Mouse (Mus musculus) testis, adult 2 months (tissue): ENCODE measurements at regions not wholly inside any gene's neighbourhood (a gene's known extent, or its start where the extent isn't known, plus 50 kb on each side); places are given as distances from the start of the nearest gene placed in this dataset.

ENCODE experiments used
- CTCF ChIP-seq: fragments of 200-500 bp; IDR thresholded peaks from 2 replicates; pipeline ENCODE4 v1.5.1; 2012; ENCODE audit warnings: low read depth, mild to moderate bottlenecking, inconsistent platforms, low read length, moderate library complexity; ENCODE audit not compliant: control insufficient read depth, insufficient read depth, insufficient replicate concordance
- POLR2A ChIP-seq: fragments of 200-500 bp; IDR thresholded peaks from 2 replicates; pipeline ENCODE4 v1.6.1; 2012; ENCODE audit warnings: low read depth, mild to moderate bottlenecking, inconsistent platforms, low read length, moderate library complexity; ENCODE audit not compliant: control insufficient read depth

DNA sequence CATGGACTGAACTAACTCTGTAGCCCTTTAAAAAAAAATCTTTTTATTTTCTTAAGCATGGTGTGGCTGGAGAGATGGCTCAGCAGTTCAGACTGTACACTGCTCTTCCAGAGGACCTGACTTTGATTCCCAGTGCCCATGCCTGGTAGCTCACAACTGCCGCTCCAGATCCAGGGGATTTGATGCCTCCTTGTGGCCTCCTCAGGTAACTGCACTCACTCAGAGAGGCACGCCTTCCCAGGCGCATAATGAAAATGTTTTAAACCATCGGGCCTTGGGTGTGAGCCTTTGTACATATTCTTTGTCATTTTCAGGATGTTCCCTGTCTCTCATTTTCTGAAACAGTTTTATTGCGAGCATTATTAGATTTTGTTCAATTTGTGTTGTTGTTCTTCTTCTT lies 265.8 kb downstream of the Tcf7l2 start:
- peak; percentile 62; the same call in 1 of the 2 replicates for TF ChIP-seq CTCF
- no peak for TF ChIP-seq POLR2A
